ENCODE assay signal across 8 mouse cellular contexts in the genomic region with DNA sequence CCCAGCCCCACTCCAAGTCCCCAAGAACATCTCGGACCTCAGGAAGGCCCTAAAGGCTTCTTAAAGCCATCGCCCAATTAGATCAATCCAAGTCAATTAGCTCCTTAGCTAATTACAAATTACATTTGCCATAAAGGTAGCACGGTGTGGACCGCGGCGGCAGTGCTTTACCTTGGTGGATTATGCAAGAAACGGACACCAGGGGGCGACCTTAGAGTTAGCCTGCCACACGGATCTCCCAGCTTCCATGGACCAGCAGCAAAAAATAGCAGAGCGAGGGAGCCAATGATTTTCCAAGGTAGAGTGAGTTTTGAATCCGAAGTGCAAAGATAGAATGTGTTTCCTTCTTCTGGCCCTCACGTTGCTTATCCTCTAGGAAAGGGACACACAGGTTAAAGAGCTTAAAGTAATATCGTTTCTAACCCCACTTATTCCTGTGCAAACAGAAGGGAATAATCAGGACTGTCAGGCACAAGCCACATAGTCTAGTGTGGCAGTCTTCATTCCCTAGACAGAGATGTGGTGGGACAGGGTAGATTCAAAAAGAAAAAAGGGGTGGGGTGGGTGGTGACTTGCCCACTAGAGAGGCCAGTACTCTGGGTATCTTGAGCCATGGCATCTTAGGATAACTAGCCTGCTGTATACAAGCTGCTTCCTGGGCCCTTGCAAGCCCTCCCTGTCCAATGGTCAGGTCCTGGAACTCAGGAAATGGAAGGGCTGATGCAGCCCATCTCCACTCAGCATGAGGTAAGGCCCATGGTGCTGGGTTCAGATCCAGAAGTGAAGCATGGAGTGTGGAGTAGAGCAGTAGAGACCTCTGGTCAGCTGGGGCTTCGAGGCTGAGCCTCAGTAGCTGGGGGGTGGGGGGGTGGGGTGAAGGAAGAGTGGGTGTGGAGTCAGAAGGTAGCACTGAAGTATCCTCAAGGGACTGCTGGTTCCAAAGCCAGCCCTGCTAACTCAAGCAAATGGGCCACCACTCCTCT. TPM values are rescaled to one million over a fixed set of nuclear protein-coding genes. Genes with fewer than 3 reads are reported as not detected.
A peak's percentile ranks its signal among the peaks of the same experiment; 100 is the strongest.
DNase-seq lines count a peak whose midpoint lies in the region; ATAC-seq and TF ChIP-seq lines count a peak whose summit lies in the region.

No protein-coding gene starts in this region.

- no peak overlapping the region for H3K4me2 ChIP-seq in forebrain, embryonic 11.5 days (ENCODE audit: low read depth, low read length, severe bottlenecking)
- no peak overlapping the region for H3K4me2 ChIP-seq in midbrain, embryonic 13.5 days (replicated peaks)

- ATAC-seq in forebrain, embryonic 11.5 days (replicated peaks; ENCODE audit: low FRiP score), result no peak; the same call in 1 of the 2 replicates
- ATAC-seq in midbrain, embryonic 13.5 days, result peak; percentile 55

- no peaks in the 10 kb centered on the region for H3K36me3 ChIP-seq in forebrain, embryonic 11.5 days (ENCODE audit: control insufficient read depth, insufficient read depth, low read length)
- H3K36me3 ChIP-seq in midbrain, embryonic 13.5 days, result no peaks in the 10 kb centered on the region
- no peaks in the 10 kb centered on the region for H3K36me3 ChIP-seq in spleen, adult 2 months (ENCODE audit: control insufficient read depth, insufficient read depth, low read length)

- TF ChIP-seq POLR2A in spleen, adult 2 months (IDR thresholded peaks at IDR 0.05; ENCODE audit: low read depth, low read length), result no peak

- TF ChIP-seq CTCF in spleen, adult 2 months (IDR thresholded peaks at IDR 0.05; ENCODE audit: extremely low read depth, insufficient read depth, insufficient read length, insufficient replicate concordance), result peak; percentile 47; the same call in 1 of the 2 replicates

- intact Hi-C loops in left cerebral cortex, postnatal 10 days (cut with DNase I), result loop anchor here (2.0 to 10.0 kb wide), 3 partner anchors 147 to 521 kb away; no protein-coding TSS in a partner anchor

- peaks cover 41% of the 10 kb centered on the region for H3K27me3 ChIP-seq in forebrain, embryonic 11.5 days (ENCODE audit: control insufficient read depth, insufficient read depth, low read length)
- peaks cover 72% of the 10 kb centered on the region for H3K27me3 ChIP-seq in midbrain, embryonic 13.5 days
- H3K27me3 ChIP-seq in spleen, adult 2 months (ENCODE audit: control insufficient read depth, insufficient read depth, low read length), result peaks cover 13% of the 10 kb centered on the region

- peak; percentile 67 for DNase-seq in ovary, postnatal 14 days (ENCODE audit: low spot score)
- DNase-seq in ovary, adult 18-20 months (ENCODE audit: low spot score), result no peak
- DNase-seq in c-Kit-positive CD71-positive TER-119-negative erythroid progenitor cells, embryonic 14.5 days (ENCODE audit: low read depth), result peak; percentile 39
- DNase-seq in forebrain, embryonic 11.5 days (ENCODE audit: low spot score), result peak; percentile 87
- DNase-seq in induced T-regulatory cell, adult 2 months (ENCODE audit: low read depth), result peak; percentile 71
- DNase-seq in left cerebral cortex, postnatal 10 days (ENCODE audit: extremely low spot score in 1 of 2, low spot score in 2 of 2), result peak; percentile 46 to 72
- peak in 1 of 2 experiments; percentile 36 for DNase-seq in spleen, adult 2 months (ENCODE audit: low read depth in 1 of 2, low spot score in 2 of 2)

- H3K4me3 ChIP-seq in forebrain, embryonic 11.5 days (ENCODE audit: low read depth, low read length), result no peak overlapping the region
- H3K4me3 ChIP-seq in midbrain, embryonic 13.5 days (replicated peaks), result no peak overlapping the region
- no peak overlapping the region for H3K4me3 ChIP-seq in spleen, adult 2 months (ENCODE audit: extremely low read depth, insufficient read depth, insufficient read length)

- no peaks in the 10 kb centered on the region for H3K9me3 ChIP-seq in forebrain, embryonic 11.5 days (ENCODE audit: control insufficient read depth, low read length)
- H3K9me3 ChIP-seq in midbrain, embryonic 13.5 days, result no peaks in the 10 kb centered on the region

- H3K9ac ChIP-seq in forebrain, embryonic 11.5 days (ENCODE audit: low read length), result no peak overlapping the region
- no peak overlapping the region for H3K9ac ChIP-seq in midbrain, embryonic 13.5 days (replicated peaks)

- H3K27ac ChIP-seq in forebrain, embryonic 11.5 days (ENCODE audit: low read depth, low read length), result no peak overlapping the region
- H3K27ac ChIP-seq in midbrain, embryonic 13.5 days, result no peak overlapping the region
- H3K27ac ChIP-seq in spleen, adult 2 months (ENCODE audit: insufficient read depth, low read length), result no peak overlapping the region

- no peaks in the 10 kb centered on the region for H3K4me1 ChIP-seq in forebrain, embryonic 11.5 days (replicated peaks; ENCODE audit: control insufficient read depth, insufficient read depth, low read length)
- H3K4me1 ChIP-seq in midbrain, embryonic 13.5 days (replicated peaks), result peaks cover 5% of the 10 kb centered on the region; the same call in 1 of the 2 replicates
- no peaks in the 10 kb centered on the region for H3K4me1 ChIP-seq in spleen, adult 2 months (ENCODE audit: control insufficient read depth, insufficient read depth, insufficient read length)

- WGBS in forebrain, embryonic 11.5 days, result 9% methylated on average over 14 of the region's 14 CpGs
- 11% methylated on average over 14 of the region's 14 CpGs for WGBS in midbrain, embryonic 13.5 days
- 9% methylated on average over 14 of the region's 14 CpGs for WGBS in spleen, adult 2 months

RNA-seq across cellular contexts. Expression of gene Barx1, which starts 8.7 kb away (rescaled TPM):
- polyA plus RNA-seq in forebrain, embryonic 11.5 days (2014; fragmentation: Nextera tagmentation; extraction: Ambion mirVana), result 1.0 and 1.4 TPM in 2 replicates
- not detected for total RNA-seq in left cerebral cortex, postnatal 10 days (2021)
- 0.15 TPM in 1 of 2 replicates, not detected in the other for polyA plus RNA-seq in midbrain, embryonic 13.5 days (2015; fragmentation: Nextera tagmentation; extraction: Ambion mirVana)
- 0.46 and 0.92 TPM in 2 replicates for polyA plus RNA-seq in spleen, adult 2 months (2012; rRNA removed)

RNA-seq across cellular contexts. Expression of gene Ptpdc1, which starts 28.6 kb away (rescaled TPM):
- 16.1 and 18.0 TPM in 2 replicates for polyA plus RNA-seq in forebrain, embryonic 11.5 days (2014; fragmentation: Nextera tagmentation; extraction: Ambion mirVana)
- total RNA-seq in left cerebral cortex, postnatal 10 days (2021), result 10 to 100 TPM; 21.3 to 23.5 TPM
- 16.1 and 16.5 TPM in 2 replicates for polyA plus RNA-seq in midbrain, embryonic 13.5 days (2015; fragmentation: Nextera tagmentation; extraction: Ambion mirVana)
- polyA plus RNA-seq in spleen, adult 2 months (2012; rRNA removed), result 0.79 and 0.83 TPM in 2 replicates
